Mouse (Mus musculus): Measurements from ENCODE around the gene Serpinb1c.

DNA sequence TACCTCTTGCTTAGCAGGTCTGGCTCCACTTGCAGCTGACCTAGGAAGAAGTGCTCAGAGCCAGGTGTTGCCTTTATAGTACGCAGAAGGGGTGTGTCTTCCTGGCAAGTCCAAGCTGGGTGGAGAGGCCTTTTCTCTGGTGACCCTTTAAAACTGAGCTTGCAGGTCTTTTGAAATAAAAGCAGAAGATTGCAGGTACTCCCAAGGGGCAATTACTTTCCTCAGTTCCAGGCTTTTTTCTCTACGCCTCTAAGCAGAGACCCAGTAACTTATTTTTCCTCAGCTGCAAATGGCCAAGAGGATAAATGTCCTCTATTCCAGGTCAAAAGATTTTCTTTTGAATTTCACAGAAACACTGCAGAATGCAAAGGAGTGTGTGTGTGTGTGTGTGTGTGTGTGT lies at the start of gene Serpinb1c:
- no peak for TF ChIP-seq CTCF (IDR thresholded peaks at IDR 0.05; ENCODE audit: low read depth, low read length)
- TF ChIP-seq GATA1 (IDR thresholded peaks at IDR 0.05; ENCODE audit: borderline replicate concordance, low read length) = no peak
- TF ChIP-seq TAL1 (conservative IDR thresholded peaks at IDR 0.05; ENCODE audit: low read depth, low read length) = no peak
- no peak for TF ChIP-seq POLR2AphosphoS5 (IDR thresholded peaks at IDR 0.05; ENCODE audit: insufficient replicate concordance, low read depth, low read length)
